Mouse (Mus musculus) lung, postnatal 4 days (tissue): ENCODE results near the gene Bcl11a.

Experiments used
- DNase-seq, 2 experiments: peaks; one replicate each; pipeline ENCODE4 v3.0.0; 2021

Bcl11a gene

DNA sequence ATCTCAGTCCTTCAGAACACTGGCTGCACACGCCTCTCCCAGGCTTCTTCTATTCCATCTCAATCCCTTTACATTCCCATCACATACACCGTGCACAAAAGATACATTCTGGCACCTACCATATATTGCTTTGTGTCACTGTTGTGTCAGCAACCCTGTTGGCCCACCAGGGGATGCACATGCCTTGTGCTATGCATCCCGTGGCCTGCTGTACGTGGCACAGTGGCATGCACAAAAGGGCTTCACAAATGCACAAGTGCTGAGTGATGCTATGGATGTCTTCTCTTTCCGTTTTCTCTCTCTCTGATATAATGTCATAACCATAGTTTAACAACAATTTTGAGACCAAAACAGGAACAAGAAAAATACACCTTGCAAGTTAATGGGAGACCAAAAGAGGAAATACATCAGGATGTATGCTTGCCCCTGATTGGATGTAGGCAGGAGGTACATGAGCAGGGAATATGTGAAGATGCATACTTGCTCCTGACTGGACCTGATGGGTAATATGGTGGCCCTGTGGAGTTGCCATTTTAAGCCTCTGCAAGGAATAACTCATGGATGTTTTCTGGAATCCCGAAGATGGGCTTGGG lies 140.0 kb downstream of the Bcl11a start:
- no peak for DNase-seq

DNA sequence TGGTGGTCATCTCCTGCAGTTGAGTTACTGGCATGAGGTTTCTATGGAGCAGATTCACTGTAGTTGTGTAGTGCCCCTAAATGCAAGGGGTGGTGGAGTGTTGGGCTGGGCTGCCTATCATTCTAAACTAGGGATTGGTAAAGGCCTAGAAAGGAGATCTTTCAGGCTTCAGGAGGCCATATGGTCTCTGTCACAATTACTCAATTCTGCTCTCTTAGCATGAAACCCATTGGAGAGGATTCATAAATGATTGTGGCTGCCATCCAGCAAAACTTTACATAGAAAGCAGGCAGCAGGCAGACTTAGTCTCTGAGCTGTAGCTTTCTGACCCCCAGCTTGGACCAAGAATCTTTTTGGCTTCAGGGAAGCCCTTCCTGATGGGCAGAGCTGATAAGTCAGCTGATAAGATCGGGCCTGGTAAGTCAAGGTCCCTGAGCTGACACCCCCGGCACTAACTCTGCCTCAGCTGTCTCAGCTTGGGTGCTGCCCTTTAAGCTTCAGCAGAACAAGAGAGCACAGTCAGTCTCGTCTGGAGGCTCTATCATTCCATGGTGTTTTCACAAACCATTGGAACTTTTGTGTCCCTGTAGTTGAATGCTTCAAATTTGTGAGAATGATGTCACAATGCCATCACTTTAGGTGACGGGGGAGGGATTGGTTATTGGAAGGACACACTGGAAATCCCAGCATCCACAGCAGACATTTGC lies 143.9 kb downstream of the Bcl11a start:
- no peak for DNase-seq
